Mouse (Mus musculus) MEL (cell line): ENCODE results near the gene Lce3a.

Experiments used
- CHD1 ChIP-seq: IDR thresholded peaks from 2 replicates; pipeline ENCODE4 v1.6.1; 2012; ENCODE audit warnings: low read depth, mild to moderate bottlenecking, inconsistent platforms, low read length, improper control_type of control experiment
- CTCF ChIP-seq, 3 experiments: IDR thresholded peaks in 2 of 3; conservative IDR thresholded peaks in 1 of 3; 2 replicates each; pipeline ENCODE4 v1.5.1; 2011 to 2012; ENCODE audit warnings: low read length in 3 of 3, low read depth in 2 of 3, mild to moderate bottlenecking in 2 of 3, improper control_type of control experiment in 1 of 3, inconsistent platforms in 1 of 3, mixed read lengths in 1 of 3, moderate library complexity in 1 of 3; ENCODE audit not compliant: control insufficient read depth in 1 of 3, insufficient read depth in 1 of 3, poor library complexity in 1 of 3, severe bottlenecking in 1 of 3
- EP300 ChIP-seq, 2 experiments: IDR thresholded peaks; 2 replicates each; pipeline ENCODE4 v1.6.1; 2011; ENCODE audit warnings: improper control_type of control experiment in 2 of 2, low read length in 2 of 2, low read depth in 1 of 2, mild to moderate bottlenecking in 1 of 2
- MAZ ChIP-seq: IDR thresholded peaks from 2 replicates; pipeline ENCODE4 v1.6.1; 2012; ENCODE audit warnings: low read depth, mild to moderate bottlenecking, inconsistent platforms, low read length, improper control_type of control experiment
- MEF2A ChIP-seq: IDR thresholded peaks from 2 replicates; pipeline ENCODE4 v1.6.1; 2014; ENCODE audit warnings: low read depth, mild to moderate bottlenecking, inconsistent platforms, low read length, improper control_type of control experiment; ENCODE audit not compliant: poor library complexity, insufficient replicate concordance, severe bottlenecking; ENCODE audit errors: extremely low read depth
- NRF1 ChIP-seq: IDR thresholded peaks from 2 replicates; pipeline ENCODE4 v1.6.1; 2014; ENCODE audit warnings: low read depth, mild to moderate bottlenecking, inconsistent platforms, low read length, improper control_type of control experiment, moderate library complexity; ENCODE audit not compliant: poor library complexity, insufficient read depth, severe bottlenecking
- POLR2A ChIP-seq, 2 experiments: IDR thresholded peaks; 2 replicates each; pipeline ENCODE4 v1.6.1; 2011 to 2012; ENCODE audit warnings: low read length in 2 of 2, mild to moderate bottlenecking in 2 of 2, control low read depth in 1 of 2, improper control_type of control experiment in 1 of 2, low read depth in 1 of 2, moderate library complexity in 1 of 2; ENCODE audit not compliant: control insufficient read depth in 1 of 2, insufficient read depth in 1 of 2, poor library complexity in 1 of 2
- SMC3 ChIP-seq: IDR thresholded peaks from 2 replicates; pipeline ENCODE4 v1.6.1; 2011; ENCODE audit warnings: low read depth, low read length, improper control_type of control experiment
- TAL1 ChIP-seq: IDR thresholded peaks from 2 replicates; pipeline ENCODE4 v1.6.1; 2012; ENCODE audit warnings: mild to moderate bottlenecking, inconsistent platforms, low read length, moderate library complexity, mixed read lengths
- TCF12 ChIP-seq: IDR thresholded peaks from 2 replicates; pipeline ENCODE4 v1.6.1; 2014; ENCODE audit warnings: low read depth, mild to moderate bottlenecking, inconsistent platforms, low read length, improper control_type of control experiment, moderate library complexity

DNA sequence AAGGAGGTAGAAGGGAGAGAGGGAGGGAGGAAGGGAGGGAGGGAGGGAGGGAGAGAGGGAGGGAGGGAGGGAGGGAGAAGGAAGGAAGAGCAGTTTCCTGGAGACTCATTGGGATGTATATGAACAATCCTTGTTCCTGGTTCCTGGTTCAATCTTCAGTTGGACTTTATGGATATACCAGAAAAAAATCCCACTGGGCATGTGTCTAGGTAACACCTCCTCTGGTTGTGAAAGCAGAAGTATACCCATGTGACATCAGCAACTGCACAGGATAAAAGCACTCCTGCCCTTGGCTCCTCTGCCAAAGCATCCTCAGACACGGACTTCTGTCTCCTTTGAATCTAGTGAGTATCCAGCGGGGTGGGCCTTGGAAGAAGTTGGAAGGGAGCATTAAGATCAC, 6.6 kb upstream of the Lce3a start, which contains the start of gene Lce3b:
- TF ChIP-seq NRF1 (no peak), EP300 (IDR thresholded peaks at IDR 0.05; ENCODE audit: low read depth in 1 of 2, low read length in 2 of 2) (no peak), POLR2A (IDR thresholded peaks at IDR 0.05; ENCODE audit: control insufficient read depth in 1 of 2, insufficient read depth in 1 of 2, low read depth in 1 of 2, low read length in 2 of 2, poor library complexity in 1 of 2) (no peak), MAZ (no peak), CTCF (IDR thresholded peaks at IDR 0.05 in 2 of 3, conservative IDR thresholded peaks at IDR 0.05 in 1 of 3; ENCODE audit: control insufficient read depth in 1 of 3, insufficient read depth in 1 of 3, low read depth in 2 of 3, low read length in 3 of 3, poor library complexity in 1 of 3, severe bottlenecking in 1 of 3) (no peak), SMC3 (no peak), TCF12 (no peak), TAL1 (no peak), CHD1 (no peak), MEF2A (no peak)
